Mouse (Mus musculus) heart, adult 2 months (tissue): ENCODE results near the gene Kcnq4.

ENCODE experiments used
- CTCF ChIP-seq: fragments of 200-600 bp; IDR thresholded peaks from 2 replicates; pipeline ENCODE4 v1.8.1; 2022; ENCODE audit warnings: antibody characterized with exemption, mild to moderate bottlenecking, moderate library complexity
- POLR2A ChIP-seq: fragments of 200-500 bp; IDR thresholded peaks from 2 replicates; pipeline ENCODE4 v1.6.1; 2011; ENCODE audit warnings: mild to moderate bottlenecking, low read depth, low read length, control low read depth; ENCODE audit not compliant: insufficient read depth

DNA sequence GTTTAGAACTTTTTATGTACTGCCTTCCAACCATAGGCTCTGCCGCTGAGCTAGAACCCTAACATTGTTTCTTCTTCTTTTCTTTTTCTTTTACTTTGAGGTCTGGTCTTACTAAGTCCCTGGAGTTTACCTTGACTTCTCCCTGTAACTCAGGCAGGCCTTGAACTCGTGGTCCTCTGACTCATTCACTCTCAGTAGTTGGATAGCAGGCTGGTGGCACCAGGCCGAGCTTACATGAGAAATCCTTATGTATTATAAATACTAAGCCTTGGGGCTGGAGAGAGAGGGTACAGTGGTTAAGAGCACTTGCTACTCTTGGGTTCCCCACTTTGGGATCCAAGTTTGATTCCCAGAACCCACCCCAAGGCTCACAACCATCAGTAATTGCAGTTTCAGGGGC is 74.8 kb downstream of the Kcnq4 start:
- no peak for TF ChIP-seq CTCF
- no peak for TF ChIP-seq POLR2A
